Mouse (Mus musculus): ENCODE measurements around the gene Reg3a. TPM values are rescaled to one million over a fixed set of nuclear protein-coding genes. Genes with fewer than 3 reads are reported as not detected.
"Not testable (repeated sequence)": the region's sequence is repeated elsewhere in the genome, so short reads cannot be mapped to it uniquely, and the experiment has no call there.

Reg3a gene
- not detected in 2 replicates for polyA plus RNA-seq (2011; ENCODE audit: insufficient read depth, insufficient read length, low replicate concordance, missing spikeins)

GRCm38 (mm10) chr6:78380409-78380808, at the start of gene Reg3a:
TSS of gene Reg3a (plus strand) at chr6:78380709.
- Histone ChIP-seq H3K4me1 (ENCODE audit: control insufficient read depth, insufficient read depth, low read length) (no peaks in the 10 kb centered on the region), H3K4me3 (replicated peaks; ENCODE audit: control insufficient read depth, low read depth, low read length) (no peak within 1 kb of the TSS), H3K27ac (ENCODE audit: control insufficient read depth, insufficient read depth, low read depth, low read length, poor library complexity) (no peak within 1 kb of the TSS)
- no peak for TF ChIP-seq POLR2A (IDR thresholded peaks at IDR 0.05; ENCODE audit: borderline replicate concordance, control insufficient read depth, low read depth, low read length)
- TF ChIP-seq CTCF (IDR thresholded peaks at IDR 0.05; ENCODE audit: control insufficient read depth, insufficient read depth, low read length), result no peak

- 32% methylated on average over 7 of the region's 7 CpGs for WGBS
- no peak overlapping the region for H3K4me3 ChIP-seq (replicated peaks; ENCODE audit: control insufficient read depth, low read depth, low read length)
- no peaks in the 10 kb centered on the region for H3K4me1 ChIP-seq (ENCODE audit: control insufficient read depth, insufficient read depth, low read length)
- TF ChIP-seq POLR2A (IDR thresholded peaks at IDR 0.05; ENCODE audit: borderline replicate concordance, control insufficient read depth, low read depth, low read length) (no peak), CTCF (IDR thresholded peaks at IDR 0.05; ENCODE audit: control insufficient read depth, insufficient read depth, low read length) (no peak)
- no peak overlapping the region for H3K27ac ChIP-seq (ENCODE audit: control insufficient read depth, insufficient read depth, low read depth, low read length, poor library complexity)
These were observed 48.5 kb upstream of the Reg3a start for GRCm38 (mm10) chr6:78331919-78332569.

- TF ChIP-seq CTCF (IDR thresholded peaks at IDR 0.05; ENCODE audit: control insufficient read depth, insufficient read depth, low read length) (no peak), POLR2A (IDR thresholded peaks at IDR 0.05; ENCODE audit: borderline replicate concordance, control insufficient read depth, low read depth, low read length) (no peak)
- no peaks in the 10 kb centered on the region for H3K4me1 ChIP-seq (ENCODE audit: control insufficient read depth, insufficient read depth, low read length)
- no peak overlapping the region for H3K4me3 ChIP-seq (replicated peaks; ENCODE audit: control insufficient read depth, low read depth, low read length)
- no peak overlapping the region for H3K27ac ChIP-seq (ENCODE audit: control insufficient read depth, insufficient read depth, low read depth, low read length, poor library complexity)
These were observed 40.2 kb upstream of the Reg3a start for GRCm38 (mm10) chr6:78340296-78340695.

GRCm38 (mm10) chr6:78341689-78342088, 38.8 kb upstream of the Reg3a start:
- H3K4me3 ChIP-seq (replicated peaks; ENCODE audit: control insufficient read depth, low read depth, low read length), result no peak overlapping the region
- no peak for TF ChIP-seq POLR2A (IDR thresholded peaks at IDR 0.05; ENCODE audit: borderline replicate concordance, control insufficient read depth, low read depth, low read length)
- no peak for TF ChIP-seq CTCF (IDR thresholded peaks at IDR 0.05; ENCODE audit: control insufficient read depth, insufficient read depth, low read length)
- WGBS, result 56% methylated on average over 2 of the region's 2 CpGs
- no peak overlapping the region for H3K27ac ChIP-seq (ENCODE audit: control insufficient read depth, insufficient read depth, low read depth, low read length, poor library complexity)
- no peaks in the 10 kb centered on the region for H3K4me1 ChIP-seq (ENCODE audit: control insufficient read depth, insufficient read depth, low read length)

- H3K4me3 ChIP-seq (replicated peaks; ENCODE audit: control insufficient read depth, low read depth, low read length), result no peak overlapping the region
- TF ChIP-seq POLR2A (IDR thresholded peaks at IDR 0.05; ENCODE audit: borderline replicate concordance, control insufficient read depth, low read depth, low read length) (no peak), CTCF (IDR thresholded peaks at IDR 0.05; ENCODE audit: control insufficient read depth, insufficient read depth, low read length) (no peak)
- 46% methylated on average over 2 of the region's 2 CpGs for WGBS
These were observed 18.4 kb upstream of the Reg3a start for GRCm38 (mm10) chr6:78361971-78362563.

GRCm38 (mm10) chr6:78370357-78370756, 10.2 kb upstream of the Reg3a start, which contains the start of gene Reg3b:
TSS of gene Reg3b (plus strand) at chr6:78370657.
- Histone ChIP-seq H3K4me1 (ENCODE audit: control insufficient read depth, insufficient read depth, low read length) (no peaks in the 10 kb centered on the region), H3K27ac (ENCODE audit: control insufficient read depth, insufficient read depth, low read depth, low read length, poor library complexity) (no peak within 1 kb of the TSS), H3K4me3 (replicated peaks; ENCODE audit: control insufficient read depth, low read depth, low read length) (no peak within 1 kb of the TSS)
- 84% methylated on average over 2 of the region's 2 CpGs for WGBS
- TF ChIP-seq CTCF (IDR thresholded peaks at IDR 0.05; ENCODE audit: control insufficient read depth, insufficient read depth, low read length) (no peak), POLR2A (IDR thresholded peaks at IDR 0.05; ENCODE audit: borderline replicate concordance, control insufficient read depth, low read depth, low read length) (no peak)

More at GRCm38 (mm10) chr6:78361971-78362563, 18.4 kb upstream of the Reg3a start:
- Histone ChIP-seq H3K27ac (ENCODE audit: control insufficient read depth, insufficient read depth, low read depth, low read length, poor library complexity) (no peak overlapping the region), H3K4me1 (ENCODE audit: control insufficient read depth, insufficient read depth, low read length) (no peaks in the 10 kb centered on the region)

- no peaks in the 10 kb centered on the region for H3K4me1 ChIP-seq (ENCODE audit: control insufficient read depth, insufficient read depth, low read length)
- no peak within 1 kb of the TSS for H3K4me3 ChIP-seq (replicated peaks; ENCODE audit: control insufficient read depth, low read depth, low read length)
- H3K27ac ChIP-seq (ENCODE audit: control insufficient read depth, insufficient read depth, low read depth, low read length, poor library complexity), result no peak within 1 kb of the TSS
- WGBS, result 64% methylated on average over 2 of the region's 2 CpGs
- no peak for TF ChIP-seq POLR2A (IDR thresholded peaks at IDR 0.05; ENCODE audit: borderline replicate concordance, control insufficient read depth, low read depth, low read length)
- TF ChIP-seq CTCF (IDR thresholded peaks at IDR 0.05; ENCODE audit: control insufficient read depth, insufficient read depth, low read length), result no peak
These were observed 1.7 kb upstream of the Reg3a start, which contains the start of gene Reg3d for GRCm38 (mm10) chr6:78378765-78379164. TSS of gene Reg3d (minus strand) at chr6:78378865.

GRCm38 (mm10) chr6:78385609-78386008, 5.1 kb downstream of the Reg3a start:
- Histone ChIP-seq H3K27ac (ENCODE audit: control insufficient read depth, insufficient read depth, low read depth, low read length, poor library complexity) (no peak overlapping the region), H3K4me3 (replicated peaks; ENCODE audit: control insufficient read depth, low read depth, low read length) (no peak overlapping the region), H3K4me1 (ENCODE audit: control insufficient read depth, insufficient read depth, low read length) (no peaks in the 10 kb centered on the region)
- WGBS, result 72% methylated on average over 3 of the region's 3 CpGs
- TF ChIP-seq POLR2A (IDR thresholded peaks at IDR 0.05; ENCODE audit: borderline replicate concordance, control insufficient read depth, low read depth, low read length) (no peak), CTCF (IDR thresholded peaks at IDR 0.05; ENCODE audit: control insufficient read depth, insufficient read depth, low read length) (no peak)

GRCm38 (mm10) chr6:78395323-78395722, 14.8 kb downstream of the Reg3a start, which contains the start of gene Reg2:
TSS of gene Reg2 (plus strand) at chr6:78395623.
- 87% methylated on average over 5 of the region's 17 CpGs for WGBS
- H3K4me3 ChIP-seq (replicated peaks; ENCODE audit: control insufficient read depth, low read depth, low read length); H3K27ac ChIP-seq (ENCODE audit: control insufficient read depth, insufficient read depth, low read depth, low read length, poor library complexity); H3K4me1 ChIP-seq (ENCODE audit: control insufficient read depth, insufficient read depth, low read length): not testable (repeated sequence)

GRCm38 (mm10) chr6:78422411-78422810, 41.9 kb downstream of the Reg3a start, which contains the start of gene Reg1:
TSS of gene Reg1 (plus strand) at chr6:78422711.
- not testable (repeated sequence) for H3K27ac ChIP-seq (ENCODE audit: control insufficient read depth, insufficient read depth, low read depth, low read length, poor library complexity); H3K4me3 ChIP-seq (replicated peaks; ENCODE audit: control insufficient read depth, low read depth, low read length); H3K4me1 ChIP-seq (ENCODE audit: control insufficient read depth, insufficient read depth, low read length)

All from bone marrow, adult 2 months (tissue).